Mouse (Mus musculus) ZHBTc4 (cell line): ENCODE data around the gene Hace1.

Source experiments
- DNase-seq: peaks from one replicate; pipeline ENCODE4 v3.0.0-alpha.2; 2011; ENCODE audit warnings: low read depth, low spot score

The Hace1 gene

DNA sequence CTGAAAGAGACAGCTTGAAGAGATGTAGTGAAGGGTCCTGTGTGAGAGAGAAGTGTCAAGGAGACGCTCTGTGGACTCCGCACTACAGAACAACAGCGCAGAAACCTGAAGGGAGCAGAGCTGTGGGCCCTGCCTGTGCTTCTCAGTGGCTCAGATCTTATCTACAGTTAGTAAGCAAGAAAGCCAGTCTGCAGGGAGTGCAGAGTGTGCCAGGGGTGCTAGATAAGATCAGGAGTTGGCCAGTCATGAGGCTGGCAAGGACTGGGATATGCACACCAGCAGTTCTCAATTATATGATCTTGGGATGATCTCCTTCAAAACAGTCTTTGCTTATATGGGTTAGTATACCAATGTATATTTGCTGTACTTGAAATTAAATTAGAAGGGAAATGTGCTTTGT is 121.3 kb downstream of the Hace1 start:
- DNase-seq, result no peak

DNA sequence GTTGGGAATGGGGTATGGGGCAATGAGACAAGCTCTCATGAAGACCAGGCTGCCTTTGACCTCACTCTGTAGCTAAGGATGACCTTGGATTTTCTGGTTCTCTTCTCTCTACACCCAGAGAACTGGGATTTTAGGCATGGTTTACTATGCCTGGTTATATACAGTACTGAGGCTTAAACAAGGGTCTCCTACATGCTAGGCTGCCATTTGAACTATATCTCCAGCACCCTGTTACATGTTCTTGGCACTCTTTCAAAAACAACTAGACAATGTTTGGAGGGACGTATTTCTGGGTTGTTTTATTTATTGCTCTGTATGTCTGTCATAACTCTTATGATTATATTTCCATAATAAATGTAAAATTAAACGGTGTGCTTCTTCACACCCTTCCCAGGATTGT is 129.2 kb downstream of the Hace1 start:
- DNase-seq, result no peak

GRCm38 (mm10) chr10:45710848-45711247 is 133.2 kb downstream of the Hace1 start:
- no peak for DNase-seq

DNA sequence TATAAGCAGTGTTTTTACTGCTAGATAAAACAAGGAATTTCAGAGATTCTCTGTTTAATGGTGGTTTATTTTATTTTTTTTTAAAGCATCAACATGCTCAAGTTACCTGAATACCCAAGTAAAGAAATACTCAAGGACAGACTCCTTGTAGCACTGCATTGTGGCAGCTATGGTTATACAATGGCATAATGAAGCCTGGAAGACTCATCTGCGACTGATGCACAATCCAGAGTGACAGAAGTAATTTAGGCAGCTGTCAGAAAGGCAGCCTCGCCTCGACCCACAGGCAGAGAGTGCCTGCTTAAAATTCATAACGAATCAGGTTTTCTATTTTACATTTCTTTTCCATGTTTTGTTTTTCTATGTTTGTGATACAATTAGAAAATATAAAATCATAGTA is 133.7 kb downstream of the Hace1 start:
- no peak for DNase-seq
